Mouse (Mus musculus): ENCODE data around the gene Ykt6. TPM values are rescaled to one million over a fixed set of nuclear protein-coding genes. Genes with fewer than 3 reads are reported as not detected.
A peak's percentile ranks its signal among the peaks of the same experiment; 100 is the strongest.

The Ykt6 gene
- polyA plus RNA-seq, 1 experiment: 89.7 TPM

- no peak for TF ChIP-seq CEBPB (IDR thresholded peaks at IDR 0.05; ENCODE audit: insufficient read depth, poor library complexity, severe bottlenecking)
- TF ChIP-seq REST (IDR thresholded peaks at IDR 0.05; ENCODE audit: insufficient read depth, insufficient read length): no peak
- no peak for TF ChIP-seq USF1 (IDR thresholded peaks at IDR 0.05; ENCODE audit: low read depth)
- TF ChIP-seq MAX (IDR thresholded peaks at IDR 0.05; ENCODE audit: low read depth): no peak
- TF ChIP-seq TCF12 (IDR thresholded peaks at IDR 0.05; ENCODE audit: insufficient read depth, poor library complexity, severe bottlenecking): no peak
- TF ChIP-seq TCF3 (IDR thresholded peaks at IDR 0.05; ENCODE audit: insufficient read length, low read depth): peak; percentile 9
- peak; percentile 48 for TF ChIP-seq SRF (IDR thresholded peaks at IDR 0.05; ENCODE audit: control insufficient read depth, insufficient read length, low read depth)
- TF ChIP-seq POLR2A (IDR thresholded peaks at IDR 0.05; ENCODE audit: insufficient read length, low read depth): no peak
- peak in 1 of 3 experiments; percentile 16 for TF ChIP-seq MYOD1 (IDR thresholded peaks at IDR 0.05; ENCODE audit: control insufficient read depth in 1 of 3, insufficient read length in 2 of 3, low read depth in 2 of 3)
- no peaks in the 10 kb centered on the region for H3K36me3 ChIP-seq (ENCODE audit: control insufficient read depth, insufficient read depth)
- no peak overlapping the region for H3ac ChIP-seq (ENCODE audit: control insufficient read depth, insufficient read length)
- H3K4me2 ChIP-seq (ENCODE audit: low read depth): no peak overlapping the region
- H3K4me3 ChIP-seq: no peak overlapping the region
- H3K27me3 ChIP-seq (ENCODE audit: control insufficient read depth, insufficient read depth, insufficient read length): peaks cover 8% of the 10 kb centered on the region
- H3K79me2 ChIP-seq (ENCODE audit: control insufficient read depth, insufficient read depth): no peaks in the 10 kb centered on the region
Measured at GRCm38 (mm10) chr11:5998472-5998871, 43.0 kb downstream of the Ykt6 start.

DNA sequence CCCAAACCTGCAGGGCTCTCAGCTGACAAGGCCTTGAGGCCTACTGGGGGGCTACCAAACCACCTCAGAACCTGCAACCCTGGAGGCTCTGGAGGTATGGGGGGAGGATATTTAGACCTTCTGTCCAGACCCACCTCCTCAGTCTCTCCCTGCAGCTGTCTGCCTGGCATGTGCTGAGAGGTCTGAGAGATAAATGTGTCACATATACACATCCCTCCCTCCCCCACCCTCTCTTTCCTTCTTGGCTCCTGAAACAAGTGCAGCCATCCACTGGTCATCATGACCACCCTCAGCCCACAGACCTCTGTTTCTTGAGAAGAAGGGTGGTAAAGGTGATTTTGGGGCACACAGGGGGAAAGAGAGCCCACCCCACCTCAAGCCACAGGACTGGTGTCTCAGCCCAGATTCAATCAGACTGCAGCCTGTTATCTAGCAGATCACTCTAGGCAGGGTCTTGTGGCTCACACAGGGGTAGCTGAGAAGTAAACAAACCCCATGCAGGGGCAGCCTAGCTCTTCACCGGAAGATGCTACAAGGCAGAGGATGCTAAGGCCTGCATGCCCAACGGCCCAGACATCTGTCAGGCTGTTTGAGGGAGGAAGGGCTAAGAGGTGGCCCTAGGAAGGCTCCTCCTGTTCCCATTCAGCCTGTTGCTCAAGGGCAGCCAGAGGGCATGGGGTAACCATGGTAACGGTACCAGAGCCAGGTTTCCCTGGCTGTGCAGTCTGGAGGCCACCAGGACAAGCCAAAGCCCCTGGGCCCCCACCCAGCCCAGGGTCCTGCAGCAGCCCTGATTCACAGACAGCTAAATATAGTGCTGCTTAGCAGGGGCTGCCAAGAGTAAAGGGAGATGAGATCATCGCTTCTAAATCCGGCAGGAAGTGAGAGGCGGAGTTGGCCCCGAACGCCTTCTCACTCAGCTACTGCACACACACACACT, 44.6 kb downstream of the Ykt6 start:
- TF ChIP-seq MAX (IDR thresholded peaks at IDR 0.05; ENCODE audit: low read depth): no peak
- TF ChIP-seq CEBPB (IDR thresholded peaks at IDR 0.05; ENCODE audit: insufficient read depth, poor library complexity, severe bottlenecking): no peak
- TF ChIP-seq SRF (IDR thresholded peaks at IDR 0.05; ENCODE audit: control insufficient read depth, insufficient read length, low read depth): peak; percentile 64
- TF ChIP-seq POLR2AphosphoS2 (IDR thresholded peaks at IDR 0.05; ENCODE audit: insufficient read length, low read depth): no peak
- TF ChIP-seq MYOD1 (IDR thresholded peaks at IDR 0.05; ENCODE audit: control insufficient read depth in 1 of 3, insufficient read length in 2 of 3, low read depth in 2 of 3): peak in 2 of 3 experiments; percentile 62 to 78
- peak in 2 of 3 experiments; percentile 7 to 53 for TF ChIP-seq MYOG (IDR thresholded peaks at IDR 0.05; ENCODE audit: control insufficient read depth in 1 of 3, insufficient read depth in 1 of 3, insufficient read length in 2 of 3, low read depth in 2 of 3)
- TF ChIP-seq POLR2A (IDR thresholded peaks at IDR 0.05; ENCODE audit: insufficient read length, low read depth): no peak
- H3K4me2 ChIP-seq (ENCODE audit: low read depth): peak overlapping the region; percentile 69

GRCm38 (mm10) chr11:6000961-6001682, 45.6 kb downstream of the Ykt6 start:
- H3ac ChIP-seq (ENCODE audit: control insufficient read depth, insufficient read length): no peak overlapping the region
- peak overlapping the region; percentile 69 for H3K4me2 ChIP-seq (ENCODE audit: low read depth)
- H3K4me3 ChIP-seq: no peak overlapping the region
- no peaks in the 10 kb centered on the region for H3K79me2 ChIP-seq (ENCODE audit: control insufficient read depth, insufficient read depth)
- TF ChIP-seq POLR2AphosphoS2 (IDR thresholded peaks at IDR 0.05; ENCODE audit: insufficient read length, low read depth) (no peak), POLR2A (IDR thresholded peaks at IDR 0.05; ENCODE audit: insufficient read length, low read depth) (no peak), MYOD1 (IDR thresholded peaks at IDR 0.05; ENCODE audit: control insufficient read depth in 1 of 3, insufficient read length in 2 of 3, low read depth in 2 of 3) (no peak), SRF (IDR thresholded peaks at IDR 0.05; ENCODE audit: control insufficient read depth, insufficient read length, low read depth) (no peak), TCF3 (IDR thresholded peaks at IDR 0.05; ENCODE audit: insufficient read length, low read depth) (no peak), TCF12 (IDR thresholded peaks at IDR 0.05; ENCODE audit: insufficient read depth, poor library complexity, severe bottlenecking) (no peak), MYOG (IDR thresholded peaks at IDR 0.05; ENCODE audit: control insufficient read depth in 1 of 3, insufficient read depth in 1 of 3, insufficient read length in 2 of 3, low read depth in 2 of 3) (no peak), REST (IDR thresholded peaks at IDR 0.05; ENCODE audit: insufficient read depth, insufficient read length) (no peak), MAX (IDR thresholded peaks at IDR 0.05; ENCODE audit: low read depth) (no peak), E2F4 (IDR thresholded peaks at IDR 0.05; ENCODE audit: insufficient read depth) (no peak), CEBPB (IDR thresholded peaks at IDR 0.05; ENCODE audit: insufficient read depth, poor library complexity, severe bottlenecking) (no peak)
- no peaks in the 10 kb centered on the region for H3K36me3 ChIP-seq (ENCODE audit: control insufficient read depth, insufficient read depth)
- no peaks in the 10 kb centered on the region for H3K27me3 ChIP-seq (ENCODE audit: control insufficient read depth, insufficient read depth, insufficient read length)

More for the DNA sequence above, 44.6 kb downstream of the Ykt6 start:
- Histone ChIP-seq H3K79me2 (ENCODE audit: control insufficient read depth, insufficient read depth) (no peaks in the 10 kb centered on the region), H3K36me3 (ENCODE audit: control insufficient read depth, insufficient read depth) (no peaks in the 10 kb centered on the region), H3ac (ENCODE audit: control insufficient read depth, insufficient read length) (no peak overlapping the region), H3K27me3 (ENCODE audit: control insufficient read depth, insufficient read depth, insufficient read length) (no peaks in the 10 kb centered on the region), H3K4me3 (no peak overlapping the region)

GRCm38 (mm10) chr11:6001981-6002649, 46.6 kb downstream of the Ykt6 start:
- no peaks in the 10 kb centered on the region for H3K36me3 ChIP-seq (ENCODE audit: control insufficient read depth, insufficient read depth)
- H3ac ChIP-seq (ENCODE audit: control insufficient read depth, insufficient read length): no peak overlapping the region
- no peak for TF ChIP-seq TCF12 (IDR thresholded peaks at IDR 0.05; ENCODE audit: insufficient read depth, poor library complexity, severe bottlenecking)
- TF ChIP-seq REST (IDR thresholded peaks at IDR 0.05; ENCODE audit: insufficient read depth, insufficient read length): no peak
- no peak for TF ChIP-seq MYOD1 (IDR thresholded peaks at IDR 0.05; ENCODE audit: control insufficient read depth in 1 of 3, insufficient read length in 2 of 3, low read depth in 2 of 3)
- no peaks in the 10 kb centered on the region for H3K79me2 ChIP-seq (ENCODE audit: control insufficient read depth, insufficient read depth)
- no peak overlapping the region for H3K4me2 ChIP-seq (ENCODE audit: low read depth)
- H3K27me3 ChIP-seq (ENCODE audit: control insufficient read depth, insufficient read depth, insufficient read length): no peaks in the 10 kb centered on the region
- no peak overlapping the region for H3K4me3 ChIP-seq
